Mouse (Mus musculus) heart, postnatal 36 days (tissue): ENCODE measurements at regions not wholly inside any gene's neighbourhood (a gene's known extent, or its start where the extent isn't known, plus 50 kb on each side); places are given as distances from the start of the nearest gene placed in this dataset.

Experiments used
- DNase-seq, 2 experiments: peaks; one replicate each; pipeline ENCODE4 v3.0.0; 2021 to 2022
- intact Hi-C: fragments of 180-260 bp; cut with DNase I; formaldehyde crosslinking; loops from one replicate; pipeline ENCODE4 v1.15.1; 2025

GRCm38 (mm10) chr7:82121746-82122145 is 51.9 kb upstream of the Sh3gl3 start:
- DNase-seq, result peak; percentile 56 to 74
- intact Hi-C loops, result loop anchor here (1.0 to 2.0 kb wide), 2 partner anchors 141 to 152 kb away; no protein-coding TSS in a partner anchor
